Mouse (Mus musculus): ENCODE results near the gene Itpkb.

- TF ChIP-seq CTCF (IDR thresholded peaks at IDR 0.05; ENCODE audit: borderline replicate concordance, insufficient read depth, low read length), result no peak
- TF ChIP-seq POLR2A (IDR thresholded peaks at IDR 0.05; ENCODE audit: low read depth, low read length), result no peak
These were observed 30.0 kb upstream of the Itpkb start for GRCm38 (mm10) chr1:180300292-180300691.
